Mouse (Mus musculus): ENCODE measurements at regions not wholly inside any gene's neighbourhood (a gene's known extent, or its start where the extent isn't known, plus 50 kb on each side); places are given as distances from the start of the nearest gene placed in this dataset.

DNA sequence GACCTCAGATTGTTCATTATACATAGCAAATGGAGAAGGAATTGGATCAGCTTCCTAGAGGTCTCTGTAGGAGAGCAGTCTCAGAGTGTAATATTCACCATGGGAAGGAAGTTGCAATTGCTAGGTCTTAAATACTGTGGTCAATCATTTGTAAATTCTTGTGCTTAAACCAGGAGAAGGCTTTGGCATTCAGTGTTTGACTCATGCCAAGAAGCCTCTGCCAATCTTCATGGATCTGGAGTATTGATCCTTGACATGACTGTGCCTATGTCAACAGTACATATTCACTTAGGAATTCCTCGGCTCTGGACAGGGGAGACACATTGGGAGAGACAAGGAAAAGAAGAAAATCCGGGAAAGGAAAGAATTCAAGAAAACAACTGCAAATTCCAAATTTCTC lies 174.9 kb upstream of the Gm10295 start:
- TF ChIP-seq MAZ (IDR thresholded peaks at IDR 0.05; ENCODE audit: low read depth, low read length) = no peak
- TF ChIP-seq POLR2A (IDR thresholded peaks at IDR 0.05; ENCODE audit: low read depth, low read length) = no peak
- no peak for TF ChIP-seq PAX5 (IDR thresholded peaks at IDR 0.05; ENCODE audit: low read length)

Measured in CH12.LX (cell line).